Mouse (Mus musculus) liver, adult 2 months (tissue): ENCODE measurements around the gene Arv1.

Source experiments
- CTCF ChIP-seq: fragments of 200-500 bp; IDR thresholded peaks from 2 replicates; pipeline ENCODE4 v1.5.1; 2011; ENCODE audit warnings: low read depth, low read length, control low read depth
- POLR2A ChIP-seq: fragments of 200-500 bp; IDR thresholded peaks from 2 replicates; pipeline ENCODE4 v1.6.1; 2011; ENCODE audit warnings: low read length, control low read depth; ENCODE audit not compliant: insufficient read depth; ENCODE audit errors: extremely low read depth

- TF ChIP-seq CTCF, result no peak
- no peak for TF ChIP-seq POLR2A
These were observed 32.9 kb downstream of the Arv1 start for GRCm38 (mm10) chr8:124754792-124755190.
